Mouse (Mus musculus) neural tube, embryonic 13.5 days (tissue): ENCODE data around the gene Syt15. TPM values are rescaled to one million over a fixed set of nuclear protein-coding genes. Genes with fewer than 3 reads are reported as not detected.

Experiments used
- ATAC-seq: fragments of 200-750 bp; cut with Nextera tagmentation; 2 replicates; pipeline ENCODE4 v1.8.0; 2017; ENCODE audit warnings: low read depth, mild to moderate bottlenecking, moderate TSS enrichment, moderate library complexity
- H3K27ac ChIP-seq: fragments of 300-500 bp; sonication (generic); replicated peaks from 2 replicates; pipeline ENCODE4 v1.5.1; 2015; ENCODE audit warnings: moderate library complexity, mild to moderate bottlenecking, inconsistent platforms
- H3K27me3 ChIP-seq: fragments of 300-500 bp; sonication (generic); 2 replicates; pipeline ENCODE4 v1.6.1; 2015; ENCODE audit warnings: mild to moderate bottlenecking, inconsistent platforms
- H3K36me3 ChIP-seq: fragments of 300-500 bp; sonication (generic); 2 replicates; pipeline ENCODE4 v1.6.1; 2015; ENCODE audit warnings: mild to moderate bottlenecking, inconsistent platforms
- H3K4me1 ChIP-seq: fragments of 300-500 bp; sonication (generic); replicated peaks from 2 replicates; pipeline ENCODE4 v1.6.1; 2015; ENCODE audit warnings: inconsistent platforms
- H3K4me2 ChIP-seq: fragments of 300-500 bp; sonication (generic); 2 replicates; pipeline ENCODE4 v1.6.1; 2015; ENCODE audit warnings: inconsistent platforms, mild to moderate bottlenecking, moderate library complexity
- H3K4me3 ChIP-seq: fragments of 300-500 bp; sonication (generic); 2 replicates; pipeline ENCODE4 v1.5.1; 2015; ENCODE audit warnings: mild to moderate bottlenecking, inconsistent platforms
- H3K9ac ChIP-seq: fragments of 300-500 bp; sonication (generic); 2 replicates; pipeline ENCODE4 v1.6.1; 2015; ENCODE audit warnings: moderate library complexity, mild to moderate bottlenecking, inconsistent platforms
- H3K9me3 ChIP-seq: fragments of 300-500 bp; sonication (generic); 2 replicates; pipeline ENCODE4 v1.6.1; 2016; ENCODE audit warnings: inconsistent platforms
- WGBS: fragments of 180-500 bp; shearing (Covaris S2); methylation state at CpG from one replicate; pipeline ENCODE4 v1.1.7; 2015; 5-methylcytosine and 5-hydroxymethylcytosine counted together
- polyA plus RNA-seq: library from polyadenylated mRNA; unstranded; fragments of >200 nt; fragmentation: Nextera tagmentation; extraction: Ambion mirVana; gene quantifications from 2 replicates; pipeline ENCODE4 v1.2.1, GENCODE M21; 2015

Gene Syt15
- polyA plus RNA-seq, 1 experiment from 2014 or later = 0.54 TPM

GRCm38 (mm10) chr14:34275225-34275624, 55.8 kb downstream of the Syt15 start:
- H3K4me1 ChIP-seq = no peaks in the 10 kb centered on the region
- WGBS = 79% methylated on average over 4 of the region's 4 CpGs
- no peaks in the 10 kb centered on the region for H3K9me3 ChIP-seq
- H3K4me3 ChIP-seq = no peak overlapping the region
- ATAC-seq = no peak
- no peak overlapping the region for H3K9ac ChIP-seq
- H3K27ac ChIP-seq = no peak overlapping the region
- H3K36me3 ChIP-seq = no peaks in the 10 kb centered on the region
- H3K27me3 ChIP-seq = no peaks in the 10 kb centered on the region
- no peak overlapping the region for H3K4me2 ChIP-seq

- Histone ChIP-seq H3K9ac (no peak overlapping the region), H3K4me1 (no peaks in the 10 kb centered on the region), H3K9me3 (no peaks in the 10 kb centered on the region), H3K4me2 (no peak overlapping the region), H3K27me3 (no peaks in the 10 kb centered on the region), H3K27ac (no peak overlapping the region), H3K4me3 (no peak overlapping the region), H3K36me3 (no peaks in the 10 kb centered on the region)
- WGBS = 73% methylated on average over 4 of the region's 4 CpGs
- ATAC-seq = no peak
Observed at GRCm38 (mm10) chr14:34279726-34280125, 60.3 kb downstream of the Syt15 start.

Other genes starting within 250 kb of the Syt15 start
- 0.18 and 0.33 TPM in 2 replicates for gene Zfp488, start 240.8 kb upstream of the Syt15 start, polyA plus RNA-seq
- not detected in 2 replicates for gene Gm30083, start 204.4 kb upstream of the Syt15 start, polyA plus RNA-seq
- gene Gm5460, start 202.8 kb upstream of the Syt15 start, polyA plus RNA-seq = not detected in 2 replicates
- gene Antxrl, start 166.9 kb upstream of the Syt15 start, polyA plus RNA-seq = not detected in 2 replicates
- gene Anxa8, start 133.6 kb upstream of the Syt15 start, polyA plus RNA-seq = not detected in 2 replicates
- not detected in 2 replicates for gene A630023A22Rik, start 116.8 kb upstream of the Syt15 start, polyA plus RNA-seq
- gene Npy4r, start 67.1 kb upstream of the Syt15 start, polyA plus RNA-seq = 0.11 TPM in 1 of 2 replicates, not detected in the other
- gene Gprin2, start 17.9 kb upstream of the Syt15 start, polyA plus RNA-seq = 3.1 and 3.5 TPM in 2 replicates
- gene Shld2, start 90.9 kb downstream of the Syt15 start, polyA plus RNA-seq = 5.8 and 6.0 TPM in 2 replicates
- 109 and 111 TPM in 2 replicates for gene Glud1, start 91.1 kb downstream of the Syt15 start, polyA plus RNA-seq
- not detected in 2 replicates for gene Fam25c, start 135.8 kb downstream of the Syt15 start, polyA plus RNA-seq
- 641 and 796 TPM in 2 replicates for gene Sncg, start 155.2 kb downstream of the Syt15 start, polyA plus RNA-seq
- 6.0 and 6.2 TPM in 2 replicates for gene Mmrn2, start 155.9 kb downstream of the Syt15 start, polyA plus RNA-seq